Mouse (Mus musculus) testis, adult 2 months (tissue): ENCODE measurements around the gene Hrct1.

Source experiments
- CTCF ChIP-seq: fragments of 200-500 bp; IDR thresholded peaks from 2 replicates; pipeline ENCODE4 v1.5.1; 2012; ENCODE audit warnings: low read depth, mild to moderate bottlenecking, inconsistent platforms, low read length, moderate library complexity; ENCODE audit not compliant: control insufficient read depth, insufficient read depth, insufficient replicate concordance
- POLR2A ChIP-seq: fragments of 200-500 bp; IDR thresholded peaks from 2 replicates; pipeline ENCODE4 v1.6.1; 2012; ENCODE audit warnings: low read depth, mild to moderate bottlenecking, inconsistent platforms, low read length, moderate library complexity; ENCODE audit not compliant: control insufficient read depth

GRCm38 (mm10) chr4:43728576-43728954 lies 1.6 kb downstream of the Hrct1 start:
- no peak for TF ChIP-seq CTCF
- TF ChIP-seq POLR2A, result no peak
